Mouse (Mus musculus) mesoderm, embryonic 11.5 days (tissue): ENCODE data around the gene Rsf1.

Experiments
- DNase-seq: peaks from one replicate; pipeline ENCODE4 v3.0.0-alpha.2; 2012; ENCODE audit warnings: low read depth, low spot score

Rsf1 gene

DNA sequence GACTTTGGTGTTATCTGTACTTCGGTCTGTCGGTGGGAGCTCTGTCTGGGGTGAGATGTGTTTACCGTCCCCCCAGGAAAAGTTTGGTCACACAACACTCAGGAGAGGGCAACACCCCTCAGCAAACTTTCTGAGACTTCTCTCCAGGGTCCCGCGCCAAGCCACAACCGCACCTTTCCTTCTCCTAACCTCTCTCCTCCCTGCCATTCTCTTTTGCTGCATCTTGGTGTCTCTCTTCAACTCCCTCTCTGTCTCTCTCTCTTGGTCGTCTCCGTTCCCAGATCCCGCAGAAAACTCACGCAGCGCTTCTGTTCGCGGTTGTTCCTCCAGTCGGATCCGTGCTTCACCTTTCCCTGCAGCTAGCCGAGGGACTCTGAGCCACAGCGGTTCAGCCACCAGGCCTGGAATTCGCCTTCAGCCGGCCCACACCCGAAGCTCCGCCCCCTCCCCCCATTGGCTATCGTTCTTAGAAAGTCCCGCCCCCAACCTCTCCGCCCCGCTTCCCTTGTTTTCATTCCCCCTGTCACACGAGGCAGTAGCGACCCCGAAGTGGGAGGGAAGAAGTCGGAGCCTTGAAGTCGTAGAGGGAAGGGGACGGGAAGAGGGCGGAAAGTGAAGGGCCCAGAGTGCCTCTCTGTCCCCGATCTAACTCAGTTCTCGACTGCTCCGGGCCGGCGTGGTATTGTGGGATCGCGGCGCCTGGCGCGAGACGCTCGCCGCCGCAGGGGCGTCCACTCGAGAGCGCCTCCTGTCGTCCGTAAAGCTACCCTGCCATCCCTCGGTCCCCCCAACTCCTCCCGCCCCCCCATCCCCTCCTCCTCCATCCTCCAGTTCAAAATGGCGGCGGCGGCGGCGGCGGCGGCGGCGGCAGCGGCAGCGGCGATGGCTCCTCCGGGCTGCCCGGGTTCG is at the start of gene Rsf1, which contains the start of gene Aamdc:
Gene Rsf1 (plus strand): TSS at position 823 of the 909 bp plus-strand sequence.
Gene Aamdc (minus strand): TSS at position 431 of the 909 bp plus-strand sequence.
- DNase-seq: peak; percentile 98

GRCm38 (mm10) chr7:97535531-97535930 is 44.2 kb upstream of the Rsf1 start:
- no peak for DNase-seq

- no peak for DNase-seq
These were observed 43.1 kb upstream of the Rsf1 start for GRCm38 (mm10) chr7:97536571-97536970.

- no peak for DNase-seq
These were observed 33.2 kb upstream of the Rsf1 start for GRCm38 (mm10) chr7:97546462-97546861.

GRCm38 (mm10) chr7:97549301-97549700 is 30.4 kb upstream of the Rsf1 start:
- no peak for DNase-seq

GRCm38 (mm10) chr7:97550673-97551072 is 29.0 kb upstream of the Rsf1 start:
- DNase-seq: no peak

GRCm38 (mm10) chr7:97563576-97563975 is 16.1 kb upstream of the Rsf1 start:
- DNase-seq: no peak

GRCm38 (mm10) chr7:97569372-97569771 is 10.3 kb upstream of the Rsf1 start:
- no peak for DNase-seq

- no peak for DNase-seq
These were observed 9.3 kb upstream of the Rsf1 start for GRCm38 (mm10) chr7:97570389-97570788.

GRCm38 (mm10) chr7:97578361-97579066 is 1.2 kb upstream of the Rsf1 start:
- peak; percentile 34 for DNase-seq

DNA sequence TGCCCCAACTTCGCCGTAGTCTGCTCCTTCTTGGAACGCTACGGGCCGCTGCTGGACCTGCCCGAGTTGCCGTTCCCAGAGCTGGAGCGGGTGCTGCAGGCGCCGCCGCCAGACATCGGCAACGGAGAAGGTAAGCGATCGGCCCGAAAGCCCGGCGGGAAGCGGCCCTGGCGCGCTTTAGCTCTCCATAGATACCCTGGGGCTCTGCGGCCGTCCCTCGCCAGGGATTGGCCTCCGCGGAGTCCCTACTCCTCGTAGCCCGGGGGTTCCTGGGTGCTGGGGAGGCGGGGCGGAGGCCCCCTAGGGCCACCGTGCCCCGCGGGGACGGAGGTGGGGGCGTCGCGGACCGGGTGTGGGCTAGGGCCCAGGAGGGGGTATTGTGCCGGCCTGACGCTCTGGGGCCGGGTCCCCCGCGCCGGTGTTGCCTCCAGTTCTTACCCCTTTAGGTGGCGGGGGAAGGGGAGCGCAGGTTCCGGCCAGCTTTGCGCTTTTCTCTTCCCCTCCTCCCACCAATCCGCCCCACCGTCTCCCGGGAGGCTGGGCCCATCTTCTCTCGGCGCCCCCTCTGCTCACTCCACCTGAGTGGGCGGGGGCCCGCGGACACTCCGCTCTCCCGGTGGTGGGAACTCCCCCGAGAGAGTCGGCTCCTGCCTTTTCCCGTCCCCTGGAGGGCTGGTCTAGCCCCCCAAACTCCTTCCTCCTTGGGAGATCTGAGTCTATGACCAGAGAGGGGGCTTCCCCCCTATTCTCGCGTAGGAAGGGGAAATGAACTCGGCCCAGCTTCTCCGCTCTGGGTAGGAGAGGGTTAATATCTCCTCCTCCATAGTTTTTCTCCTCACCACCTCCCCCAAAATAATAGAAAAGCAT is 520 bp downstream of the Rsf1 start:
- peak; percentile 28 for DNase-seq

GRCm38 (mm10) chr7:97580843-97581214 is 1.1 kb downstream of the Rsf1 start:
- peak; percentile 85 for DNase-seq

DNA sequence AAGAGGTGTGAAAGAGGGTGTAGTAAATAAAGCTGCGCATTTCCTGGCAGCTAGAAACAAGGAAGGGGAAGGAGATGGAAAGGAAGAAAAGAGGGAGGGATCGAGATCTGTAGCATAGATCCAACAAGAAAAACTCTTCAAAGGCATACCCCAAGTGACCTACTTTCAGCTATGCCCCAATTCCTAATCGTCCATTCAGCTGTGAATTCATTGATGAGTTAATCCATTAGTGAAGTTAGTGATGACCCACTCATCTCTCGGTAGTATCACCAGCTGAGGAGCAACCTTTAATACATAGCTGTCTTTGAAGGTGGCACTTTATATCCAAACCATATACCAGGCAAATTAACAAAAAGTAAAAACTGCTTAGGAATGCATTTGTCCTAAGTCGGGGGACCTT is 8.8 kb downstream of the Rsf1 start:
- DNase-seq: no peak

- peak; percentile 16 for DNase-seq
These were observed 10.8 kb downstream of the Rsf1 start for GRCm38 (mm10) chr7:97590488-97590887.

DNA sequence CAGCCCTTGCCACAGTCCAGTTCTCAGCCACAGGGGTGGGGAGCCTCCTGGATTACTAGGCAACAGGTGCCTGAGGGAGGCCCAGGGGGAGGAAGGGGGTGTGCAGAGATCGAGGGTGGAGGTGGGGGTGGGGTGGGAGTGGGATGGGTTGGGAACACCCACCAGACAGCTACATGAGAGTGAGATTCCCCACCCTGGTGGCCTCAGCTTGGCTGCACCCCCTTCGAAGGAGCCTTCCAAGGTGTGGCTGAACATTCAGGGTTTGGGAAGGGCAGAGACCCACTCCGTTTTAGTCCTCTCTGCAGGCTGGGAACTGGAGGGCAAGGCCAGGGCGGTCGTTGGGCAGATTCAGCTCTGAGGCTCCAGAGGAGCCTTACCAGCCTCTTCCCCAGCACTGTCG is 11.6 kb downstream of the Rsf1 start:
- DNase-seq: no peak

GRCm38 (mm10) chr7:97592396-97592795 is 12.7 kb downstream of the Rsf1 start:
- DNase-seq: no peak

- no peak for DNase-seq
These were observed 13.8 kb downstream of the Rsf1 start for GRCm38 (mm10) chr7:97593535-97593934.

DNA sequence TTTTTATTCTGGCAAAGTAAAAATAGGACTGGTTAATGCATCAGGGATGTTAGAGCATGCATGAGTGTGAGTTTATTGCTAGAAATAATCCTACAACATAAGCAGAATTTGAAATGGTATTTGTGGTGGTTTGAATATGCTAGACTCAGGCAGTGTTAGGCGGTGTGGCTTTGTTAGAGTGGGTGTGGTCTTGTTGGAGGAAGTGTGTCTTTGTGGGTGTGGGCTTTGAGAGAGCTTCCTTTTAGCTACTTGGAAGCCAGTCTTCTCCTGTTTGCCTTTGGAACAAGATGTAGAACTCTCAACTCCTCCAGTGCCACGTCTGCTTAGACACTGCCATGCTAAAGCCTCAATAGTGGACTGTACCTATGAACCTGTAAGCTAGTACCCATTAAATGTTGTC is 18.9 kb downstream of the Rsf1 start:
- DNase-seq: no peak

DNA sequence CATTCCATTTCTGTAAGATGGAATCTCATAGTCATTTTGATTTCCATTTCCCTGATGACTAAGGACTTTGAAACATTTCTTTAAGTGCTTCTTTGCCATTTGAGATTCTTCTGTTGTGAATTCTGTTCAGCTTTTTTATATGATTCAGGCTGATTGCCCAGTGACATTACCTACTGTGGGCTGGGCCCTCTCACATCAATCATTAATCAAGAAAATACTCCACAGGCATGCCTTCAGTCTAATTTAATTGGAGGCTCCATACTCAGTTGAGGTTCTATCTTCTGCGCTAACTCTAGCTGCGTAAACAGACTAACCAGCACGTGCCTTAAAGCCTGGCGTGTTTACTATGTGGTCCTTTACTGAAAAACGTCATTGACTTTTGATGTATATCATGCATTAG is 41.7 kb downstream of the Rsf1 start:
- no peak for DNase-seq

DNA sequence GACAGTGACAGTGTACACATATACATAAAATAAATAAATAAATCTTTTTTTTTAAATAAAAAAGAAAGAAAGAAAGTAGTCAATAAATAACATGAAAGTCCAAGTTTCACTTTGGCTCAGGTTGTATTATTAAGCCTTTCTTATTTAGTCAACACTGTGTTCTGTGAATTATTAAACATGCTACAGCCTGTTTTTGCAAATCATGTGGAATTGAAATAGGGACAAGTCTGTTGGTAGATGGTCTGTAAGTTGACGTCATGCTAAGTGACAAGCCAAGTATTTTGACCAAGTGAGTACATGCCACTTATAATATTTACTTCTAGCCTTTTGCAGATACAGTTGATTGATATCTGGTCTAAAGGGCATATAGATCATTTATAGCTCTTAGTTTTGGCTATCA is 43.0 kb downstream of the Rsf1 start:
- DNase-seq: no peak

DNA sequence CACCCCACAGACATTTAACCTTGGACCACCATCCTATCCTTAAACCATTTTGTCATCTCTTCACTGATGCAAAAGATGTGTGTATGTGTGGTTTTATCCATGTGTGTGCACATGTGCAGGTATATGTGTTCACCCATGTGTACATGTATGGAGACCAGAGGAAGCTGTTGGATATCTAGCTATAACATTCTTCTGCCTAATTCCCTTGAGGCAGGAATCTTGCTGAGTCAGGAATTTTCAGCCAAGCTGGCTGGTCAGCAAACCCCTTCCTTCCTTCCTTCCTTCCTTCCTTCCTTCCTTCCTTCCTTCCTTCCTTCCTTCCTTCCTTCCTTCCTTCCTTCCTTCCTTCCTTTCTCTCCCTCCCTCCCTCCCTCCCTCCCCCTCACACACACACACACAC is 43.7 kb downstream of the Rsf1 start:
- no peak for DNase-seq

DNA sequence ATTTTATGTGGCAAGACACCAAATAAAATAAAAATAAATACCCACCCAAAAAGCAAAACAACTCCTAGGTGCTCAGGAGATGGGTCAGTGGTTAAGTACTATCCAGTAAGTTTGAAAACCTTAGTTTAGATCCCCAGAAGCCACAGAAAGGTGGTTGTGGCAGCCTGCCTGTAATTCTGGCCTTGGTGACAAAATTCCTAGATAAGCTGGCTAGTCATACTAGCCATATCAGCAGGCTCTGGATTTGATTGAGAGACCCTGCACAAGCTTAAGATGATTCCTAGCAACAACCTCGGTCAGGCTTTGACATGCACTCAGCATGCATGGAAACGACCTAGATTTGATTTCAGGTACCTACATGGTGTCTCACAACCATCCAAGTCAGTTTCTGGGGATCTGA is 49.7 kb downstream of the Rsf1 start:
- DNase-seq: no peak
